Mouse (Mus musculus): ENCODE measurements around the gene Tdo2.

DNA sequence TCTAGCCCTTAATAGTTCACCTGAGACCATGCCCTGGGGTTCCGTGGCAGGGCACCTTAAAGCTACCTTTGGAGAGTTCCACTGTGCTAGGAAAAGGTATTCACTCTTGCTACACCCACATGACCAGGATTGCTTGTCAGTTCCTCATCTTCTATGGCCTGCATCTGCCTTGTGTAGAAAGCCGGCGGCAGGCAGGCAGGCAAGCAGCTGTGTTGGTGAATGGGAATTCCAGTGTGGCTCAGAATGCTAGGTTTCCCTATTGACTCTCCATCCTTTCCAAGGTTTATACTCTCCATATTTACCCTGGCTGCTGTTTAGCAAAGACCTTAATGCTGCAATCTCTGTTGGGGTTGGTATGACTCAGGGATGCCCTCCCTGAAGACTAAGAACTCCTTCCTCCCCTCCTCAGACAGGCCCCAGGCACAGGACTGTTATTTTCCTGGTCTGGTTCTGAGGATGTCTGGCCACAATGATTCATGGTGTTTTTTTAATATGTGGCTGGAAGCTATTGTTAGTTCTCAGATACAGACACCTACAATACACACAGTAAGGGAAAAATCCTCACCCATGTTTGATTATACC is 58.6 kb downstream of the Tdo2 start:
- TF ChIP-seq CTCF (IDR thresholded peaks at IDR 0.05; ENCODE audit: insufficient read depth, low read length) (no peak), POLR2A (IDR thresholded peaks at IDR 0.05; ENCODE audit: borderline replicate concordance, extremely low read depth, low read depth, low read length) (no peak)

Data from lung, adult 2 months (tissue).